ENCODE assay signal across 19 mouse cellular contexts in the genomic region with DNA sequence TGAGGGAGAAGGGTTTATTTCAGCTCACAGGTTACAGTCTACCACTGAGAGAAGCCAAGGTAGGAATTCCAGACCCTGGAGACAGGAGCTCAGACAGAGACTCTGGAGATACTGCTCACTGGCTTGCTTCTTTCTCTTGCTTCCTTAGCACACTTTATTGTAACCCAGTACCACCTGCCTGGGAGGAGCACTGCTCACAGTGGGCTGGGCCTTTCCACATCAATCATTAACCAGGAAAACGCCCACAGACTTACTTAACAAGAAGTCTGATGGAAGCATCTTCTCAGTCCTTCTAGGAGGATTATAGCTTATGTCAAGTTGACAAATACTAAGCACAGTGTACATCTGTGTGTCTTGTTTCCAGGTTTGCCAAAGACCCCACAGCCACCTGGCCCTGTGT. TPM values are rescaled to one million over a fixed set of nuclear protein-coding genes. Genes with fewer than 3 reads are reported as not detected.
A peak's percentile ranks its signal among the peaks of the same experiment; 100 is the strongest.
DNase-seq lines count a peak whose midpoint lies in the region; ATAC-seq and TF ChIP-seq lines count a peak whose summit lies in the region.
"Had no signal": no experiment of that assay in that cellular context is flagged by ENCODE, and none has a peak within 500 bp of the region (broad histone marks: within the 10 kb centered on the region; RNA-seq: fewer than 3 reads in every experiment).

No protein-coding gene starts in this region.

- intact Hi-C loops in heart, postnatal 25 days (cut with DNase I) = no loop called here

- no peak for TF ChIP-seq CTCF in CH12.LX (conservative IDR thresholded peaks at IDR 0.05 in 1 of 2, IDR thresholded peaks at IDR 0.05 in 1 of 2; ENCODE audit: low read depth in 2 of 2, low read length in 2 of 2)
- TF ChIP-seq CTCF in liver, postnatal 0 days (IDR thresholded peaks at IDR 0.05; ENCODE audit: low read depth) = no peak

- H3K4me3 ChIP-seq in kidney, embryonic 14.5 days (ENCODE audit: low read length) = no peak overlapping the region
- no peak overlapping the region for H3K4me3 ChIP-seq in CH12.LX (replicated peaks in 1 of 3; ENCODE audit: low read depth in 2 of 3, low read length in 2 of 3, poor library complexity in 1 of 3)
- H3K4me3 ChIP-seq in intestine, embryonic 15.5 days (replicated peaks) = no peak overlapping the region
- no peak overlapping the region for H3K4me3 ChIP-seq in liver, postnatal 0 days (ENCODE audit: low read depth, low read length)
- H3K4me3 ChIP-seq: forebrain, embryonic 12.5 days; hindbrain, embryonic 12.5 days; neural tube, embryonic 12.5 days had no signal

- dilution Hi-C loops in CH12.LX (cut with MboI; ENCODE audit: extremely low pct_ligation_motif_present, extremely low pct_unique_long_range_greater_than_20kb, low sequenced_read_pairs) = no loop called here

- H3K9ac ChIP-seq in kidney, embryonic 14.5 days (ENCODE audit: low read depth, low read length) = no peak overlapping the region
- no peak overlapping the region for H3K9ac ChIP-seq in CH12.LX (ENCODE audit: insufficient read depth, low read depth)
- no peak overlapping the region for H3K9ac ChIP-seq in intestine, embryonic 15.5 days
- no peak overlapping the region for H3K9ac ChIP-seq in liver, postnatal 0 days (replicated peaks)
- H3K9ac ChIP-seq: forebrain, embryonic 12.5 days; hindbrain, embryonic 12.5 days; liver, embryonic 14.5 days; neural tube, embryonic 12.5 days had no signal

- 74% methylated on average over 1 of the region's 1 CpGs for WGBS in kidney, embryonic 14.5 days
- 56% methylated on average over 1 of the region's 1 CpGs for WGBS in intestine, embryonic 15.5 days
- WGBS in liver, postnatal 0 days (ENCODE audit: insufficient replicate concordance) = 69% methylated on average over 1 of the region's 1 CpGs

- in situ Hi-C loops in CH12.LX (cut with MboI; ENCODE audit: low pct_ligation_motif_present, low pct_unique_long_range_greater_than_20kb, low sequenced_read_pairs) = no loop called here

- no peak overlapping the region for H3K27ac ChIP-seq in kidney, embryonic 14.5 days (ENCODE audit: low read depth, low read length)
- H3K27ac ChIP-seq in CH12.LX (ENCODE audit: insufficient read depth, low read depth) = peak overlapping the region; percentile 62
- no peak overlapping the region for H3K27ac ChIP-seq in intestine, embryonic 15.5 days
- peak overlapping the region; percentile 46; the same call in 1 of the 2 replicates for H3K27ac ChIP-seq in liver, postnatal 0 days (ENCODE audit: low read depth)
- H3K27ac ChIP-seq: forebrain, embryonic 12.5 days; hindbrain, embryonic 12.5 days; liver, embryonic 14.5 days; neural tube, embryonic 12.5 days had no signal

- peak; percentile 47 to 59 for DNase-seq in kidney, adult 8-10 months
- no peak for DNase-seq in CH12.LX (ENCODE audit: extremely low read depth)
- DNase-seq in liver, postnatal 0 days = no peak
- DNase-seq in lung, postnatal 4 days = no peak
- DNase-seq in heart, postnatal 25 days (ENCODE audit: low spot score) = no peak
- no peak for DNase-seq in layer of hippocampus, adult 9-10 months (ENCODE audit: low spot score)
- DNase-seq: cerebellum, postnatal 36 days; gastrocnemius, postnatal 14 days; lung, postnatal 14 days; thymus, postnatal 25 days had no signal

- TF ChIP-seq POLR2A in CH12.LX (IDR thresholded peaks at IDR 0.05; ENCODE audit: low read depth, low read length) = no peak

- no peaks in the 10 kb centered on the region for H3K27me3 ChIP-seq in kidney, embryonic 14.5 days (ENCODE audit: control insufficient read depth, insufficient read depth, low read length)
- no peaks in the 10 kb centered on the region for H3K27me3 ChIP-seq in CH12.LX (replicated peaks)
- H3K27me3 ChIP-seq in intestine, embryonic 15.5 days (replicated peaks) = no peaks in the 10 kb centered on the region
- H3K27me3 ChIP-seq in liver, postnatal 0 days (ENCODE audit: insufficient read depth, low read length) = no peaks in the 10 kb centered on the region
- H3K27me3 ChIP-seq: forebrain, embryonic 12.5 days; hindbrain, embryonic 12.5 days; neural tube, embryonic 12.5 days had no signal

- H3K9me3 ChIP-seq in kidney, embryonic 14.5 days (ENCODE audit: control insufficient read depth, low read length) = no peaks in the 10 kb centered on the region
- no peaks in the 10 kb centered on the region for H3K9me3 ChIP-seq in CH12.LX (replicated peaks; ENCODE audit: low read length)
- H3K9me3 ChIP-seq in intestine, embryonic 15.5 days = no peaks in the 10 kb centered on the region
- no peaks in the 10 kb centered on the region for H3K9me3 ChIP-seq in liver, postnatal 0 days (ENCODE audit: low read length)
- H3K9me3 ChIP-seq: forebrain, embryonic 12.5 days; hindbrain, embryonic 12.5 days; neural tube, embryonic 12.5 days had no signal

- no peak for ATAC-seq in kidney, embryonic 14.5 days (ENCODE audit: low FRiP score, low TSS enrichment)
- ATAC-seq in intestine, embryonic 15.5 days = peak; percentile 84
- ATAC-seq in liver, postnatal 0 days = no peak

- H3K4me1 ChIP-seq in kidney, embryonic 14.5 days (ENCODE audit: control insufficient read depth, insufficient read depth, low read length) = no peaks in the 10 kb centered on the region
- H3K4me1 ChIP-seq in CH12.LX (ENCODE audit: control insufficient read depth in 1 of 2, insufficient read depth in 2 of 2) = peaks cover 11 to 33% of the 10 kb centered on the region in 2 experiments
- no peaks in the 10 kb centered on the region for H3K4me1 ChIP-seq in intestine, embryonic 15.5 days (replicated peaks)
- H3K4me1 ChIP-seq in liver, postnatal 0 days (ENCODE audit: insufficient read depth) = peaks cover 19% of the 10 kb centered on the region
- H3K4me1 ChIP-seq: forebrain, embryonic 12.5 days; hindbrain, embryonic 12.5 days; neural tube, embryonic 12.5 days had no signal

- no peak for TF ChIP-seq RAD21 in CH12.LX (IDR thresholded peaks at IDR 0.05; ENCODE audit: low read depth, low read length)

- H3K79me2 ChIP-seq in CH12.LX (replicated peaks; ENCODE audit: control insufficient read depth, extremely low read depth, insufficient read depth, poor library complexity, severe bottlenecking) = no peaks in the 10 kb centered on the region; the same call in 1 of the 2 replicates

- H3K36me3 ChIP-seq in kidney, embryonic 14.5 days (ENCODE audit: control insufficient read depth, insufficient read depth, low read length) = peaks cover 80% of the 10 kb centered on the region
- H3K36me3 ChIP-seq in CH12.LX (replicated peaks in 1 of 2; ENCODE audit: control insufficient read depth in 1 of 2, insufficient read depth in 1 of 2, low read length in 1 of 2) = peaks cover 80 to 95% of the 10 kb centered on the region in 2 experiments
- peaks cover 42% of the 10 kb centered on the region for H3K36me3 ChIP-seq in intestine, embryonic 15.5 days
- peaks cover 74% of the 10 kb centered on the region for H3K36me3 ChIP-seq in liver, postnatal 0 days (replicated peaks; ENCODE audit: insufficient read depth, low read length)

- no peak overlapping the region for H3K4me2 ChIP-seq in kidney, embryonic 14.5 days (replicated peaks; ENCODE audit: low read depth, low read length)
- H3K4me2 ChIP-seq in CH12.LX (ENCODE audit: insufficient read depth, low read depth, poor library complexity, severe bottlenecking) = no peak overlapping the region
- H3K4me2 ChIP-seq in intestine, embryonic 15.5 days (replicated peaks) = no peak overlapping the region
- H3K4me2 ChIP-seq in liver, postnatal 0 days (ENCODE audit: low read depth, low read length) = no peak overlapping the region
- H3K4me2 ChIP-seq: forebrain, embryonic 12.5 days; hindbrain, embryonic 12.5 days; neural tube, embryonic 12.5 days had no signal

- TF ChIP-seq EP300 in CH12.LX (IDR thresholded peaks at IDR 0.05; ENCODE audit: low read length) = no peak
- TF ChIP-seq EP300 in liver, postnatal 0 days (IDR thresholded peaks at IDR 0.05; ENCODE audit: low read depth) = no peak

TF ChIP-seq in CH12.LX, 34 proteins besides CTCF, POLR2A, EP300 and RAD21:
- no peak for TF ChIP-seq USF2 (conservative IDR thresholded peaks at IDR 0.05; ENCODE audit: low read depth, low read length)

RNA-seq across cellular contexts. Expression of a gene that starts 4.9 kb away (rescaled TPM):
- polyA plus RNA-seq in kidney, embryonic 14.5 days (2014; fragmentation: Nextera tagmentation; extraction: Ambion mirVana) = 0.37 and 0.60 TPM in 2 replicates
- not detected in 2 replicates for total RNA-seq in CH12.LX (2012; rRNA removed)
- not detected in 2 replicates for total RNA-seq in CH12.LX (2014; rRNA removed)
- polyA plus RNA-seq in CH12.LX (2012; ENCODE audit: insufficient read length, low read depth) = 1.1 and 2.6 TPM in 2 replicates
- 103 and 125 TPM in 2 replicates for polyA plus RNA-seq in intestine, embryonic 15.5 days (2015; fragmentation: Nextera tagmentation; extraction: Ambion mirVana)
- 0.70 TPM in 1 of 2 replicates, not detected in the other for polyA plus RNA-seq in liver, postnatal 0 days (2015; fragmentation: Nextera tagmentation; extraction: Ambion mirVana)
- not detected for total RNA-seq in heart, postnatal 25 days (2021)
- total RNA-seq: heart, adult 8-10 months; left cerebral cortex, postnatal 36 days; monocyte, adult 5-6 weeks had no signal
- polyA plus RNA-seq: neural tube, embryonic 12.5 days had no signal

RNA-seq across cellular contexts. Expression of a gene that starts 17.9 kb away (rescaled TPM):
- polyA plus RNA-seq in kidney, embryonic 14.5 days (2014; fragmentation: Nextera tagmentation; extraction: Ambion mirVana) = 0.93 and 1.9 TPM in 2 replicates
- total RNA-seq in CH12.LX (2012; rRNA removed) = 35.1 and 62.5 TPM in 2 replicates
- total RNA-seq in CH12.LX (2014; rRNA removed) = 34.5 and 35.5 TPM in 2 replicates
- 58.0 and 70.8 TPM in 2 replicates for polyA plus RNA-seq in CH12.LX (2012; ENCODE audit: insufficient read length, low read depth)
- 0.97 and 1.2 TPM in 2 replicates for polyA plus RNA-seq in intestine, embryonic 15.5 days (2015; fragmentation: Nextera tagmentation; extraction: Ambion mirVana)
- 0.62 and 0.83 TPM in 2 replicates for polyA plus RNA-seq in liver, postnatal 0 days (2015; fragmentation: Nextera tagmentation; extraction: Ambion mirVana)
- total RNA-seq in heart, postnatal 25 days (2021) = 10 to 100 TPM; 55.3 to 57.1 TPM

RNA-seq across cellular contexts. Expression of a gene that starts 25.7 kb away (rescaled TPM):
- polyA plus RNA-seq in kidney, embryonic 14.5 days (2014; fragmentation: Nextera tagmentation; extraction: Ambion mirVana) = 286 and 297 TPM in 2 replicates
- total RNA-seq in CH12.LX (2012; rRNA removed) = 209 and 244 TPM in 2 replicates
- total RNA-seq in CH12.LX (2014; rRNA removed) = 257 and 267 TPM in 2 replicates
- polyA plus RNA-seq in CH12.LX (2012; ENCODE audit: insufficient read length, low read depth) = 145 and 156 TPM in 2 replicates
- polyA plus RNA-seq in intestine, embryonic 15.5 days (2015; fragmentation: Nextera tagmentation; extraction: Ambion mirVana) = 254 and 276 TPM in 2 replicates
- polyA plus RNA-seq in liver, postnatal 0 days (2015; fragmentation: Nextera tagmentation; extraction: Ambion mirVana) = 102 and 110 TPM in 2 replicates
- total RNA-seq in heart, postnatal 25 days (2021) = 10 to 100 TPM; 68.0 to 75.5 TPM

Comparison
In these comparisons a context has a peak if more than half of its experiments do, and no peak if none do; other contexts are left out.
1. DNase-seq: peak in kidney, adult 8-10 months (2 of 2); none in CH12.LX (single experiment), liver, postnatal 0 days (single experiment), lung, postnatal 4 days (0 of 2), heart, postnatal 25 days (single experiment) and layer of hippocampus, adult 9-10 months (single experiment).
2. H3K27ac ChIP-seq: peak in CH12.LX (single experiment) and liver, postnatal 0 days (single experiment); none in kidney, embryonic 14.5 days (single experiment) and intestine, embryonic 15.5 days (single experiment).
3. RNA of a gene that starts 4.9 kb away (polyA plus RNA-seq): 103 to 125 TPM in intestine, embryonic 15.5 days; 1.1 to 2.6 TPM in CH12.LX, 0.37 to 0.60 TPM in kidney, embryonic 14.5 days and 0.70 TPM in liver, postnatal 0 days; every median in the first group is over 10 times any median in the second.
4. RNA of a gene that starts 17.9 kb away (polyA plus RNA-seq): 58.0 to 70.8 TPM in CH12.LX; 0.97 to 1.2 TPM in intestine, embryonic 15.5 days, 0.93 to 1.9 TPM in kidney, embryonic 14.5 days and 0.62 to 0.83 TPM in liver, postnatal 0 days; every median in the first group is over 10 times any median in the second.